Mouse (Mus musculus) heart, adult 2 months (tissue): Measurements from ENCODE around the gene Rasgrp2.

Experiments used
- CTCF ChIP-seq: fragments of 200-600 bp; IDR thresholded peaks from 2 replicates; pipeline ENCODE4 v1.8.1; 2022; ENCODE audit warnings: antibody characterized with exemption, mild to moderate bottlenecking, moderate library complexity
- EP300 ChIP-seq: fragments of 200-500 bp; IDR thresholded peaks from 2 replicates; pipeline ENCODE4 v1.6.1; 2011; ENCODE audit warnings: low read depth, low read length, control low read depth; ENCODE audit not compliant: insufficient read depth
- POLR2A ChIP-seq: fragments of 200-500 bp; IDR thresholded peaks from 2 replicates; pipeline ENCODE4 v1.6.1; 2011; ENCODE audit warnings: mild to moderate bottlenecking, low read depth, low read length, control low read depth; ENCODE audit not compliant: insufficient read depth

GRCm38 (mm10) chr19:6459504-6459903 is 60.4 kb downstream of the Rasgrp2 start:
- TF ChIP-seq POLR2A (no peak), EP300 (no peak), CTCF (no peak)
